10 mouse cellular contexts compared by ENCODE assay signal in the genomic region with DNA sequence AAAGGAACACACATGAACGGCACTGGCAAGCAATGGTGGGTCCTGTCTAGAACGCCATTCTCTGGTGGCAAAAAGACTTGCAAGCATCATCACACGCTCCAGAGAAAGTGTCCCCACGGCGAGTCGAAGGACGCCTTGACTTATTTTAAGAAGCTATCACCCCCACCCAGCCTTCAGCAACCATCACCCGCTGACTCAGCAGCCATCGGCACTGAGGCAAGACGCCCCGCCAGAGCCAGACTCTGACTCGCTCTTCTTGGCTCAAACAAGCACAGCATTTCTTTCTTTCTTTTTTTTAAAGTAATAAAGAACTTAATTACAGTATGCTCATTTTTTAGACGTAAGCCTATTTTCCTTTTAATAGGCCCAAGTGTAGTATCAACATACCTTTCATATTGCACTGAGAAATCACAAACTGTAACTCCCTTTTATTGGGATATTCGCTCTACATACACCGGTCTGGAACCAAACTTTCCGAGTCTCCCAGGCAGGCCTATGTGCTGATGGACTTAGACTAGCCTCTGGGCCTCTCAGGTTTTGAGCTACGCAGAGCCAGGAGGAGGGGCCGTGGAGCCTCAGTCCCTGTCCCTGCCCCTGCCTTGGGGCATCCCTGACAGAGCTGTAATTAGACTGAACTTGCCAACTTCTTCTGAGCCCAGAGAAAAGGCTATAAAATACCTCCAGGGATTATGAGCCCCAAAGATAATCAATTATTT. TPM values are rescaled to one million over a fixed set of nuclear protein-coding genes. Genes with fewer than 3 reads are reported as not detected.
DNase-seq lines count a peak whose midpoint lies in the region; ATAC-seq lines count a peak whose summit lies in the region.
"Had no signal": no experiment of that assay in that cellular context is flagged by ENCODE, and none has a peak within 500 bp of the region (broad histone marks: within the 10 kb centered on the region; RNA-seq: fewer than 3 reads in every experiment).

No protein-coding gene starts in this region.

- H3K9me3 ChIP-seq in forebrain, embryonic 10.5 days: peaks cover 14% of the 10 kb centered on the region
- H3K9me3 ChIP-seq in forebrain, embryonic 15.5 days: no peaks in the 10 kb centered on the region
- H3K9me3 ChIP-seq in heart, embryonic 13.5 days: 0 out of 2 replicates have a peak, but pooled peaks cover 3% of the 10 kb centered on the region

- no peak overlapping the region for H3K4me2 ChIP-seq in forebrain, embryonic 15.5 days (replicated peaks)
- no peak overlapping the region for H3K4me2 ChIP-seq in heart, embryonic 13.5 days

- H3K9ac ChIP-seq in forebrain, embryonic 15.5 days (replicated peaks): no peak overlapping the region
- peak overlapping the region; percentile 66; the same call in 1 of the 2 replicates for H3K9ac ChIP-seq in heart, embryonic 13.5 days
- H3K9ac ChIP-seq: liver, embryonic 14.5 days had no signal

- H3K4me3 ChIP-seq in forebrain, embryonic 10.5 days: no peak overlapping the region
- H3K4me3 ChIP-seq in forebrain, embryonic 15.5 days: no peak overlapping the region
- no peak overlapping the region for H3K4me3 ChIP-seq in heart, embryonic 13.5 days

- H3K27ac ChIP-seq in forebrain, embryonic 10.5 days: peak overlapping the region; percentile 16; the same call in 1 of the 2 replicates
- H3K27ac ChIP-seq in forebrain, embryonic 15.5 days (replicated peaks): no peak overlapping the region
- no peak overlapping the region for H3K27ac ChIP-seq in heart, embryonic 13.5 days (replicated peaks)
- H3K27ac ChIP-seq: liver, embryonic 14.5 days had no signal

- ATAC-seq in forebrain, embryonic 15.5 days (replicated peaks): no peak
- no peak for ATAC-seq in heart, embryonic 13.5 days (ENCODE audit: extremely low read depth, insufficient number of reproducible peaks, low FRiP score, low TSS enrichment)

- peak; percentile 26 for DNase-seq in forebrain, embryonic 10.5 days (ENCODE audit: extremely low spot score, low spot score)
- DNase-seq in ovary, adult 18-20 months (ENCODE audit: low spot score): peak; percentile 44
- no peak for DNase-seq in ovary, postnatal 14 days (ENCODE audit: low spot score)
- peak; percentile 16 for DNase-seq in telencephalon, adult 2 months (ENCODE audit: low read depth, low spot score)
- no peak for DNase-seq in spleen, postnatal 4 days (ENCODE audit: low spot score in 2 of 2)
- no peak for DNase-seq in layer of hippocampus, postnatal 14 days (ENCODE audit: low spot score in 2 of 2)
- DNase-seq: kidney, adult 11 months had no signal

- peaks cover 14% of the 10 kb centered on the region for H3K36me3 ChIP-seq in forebrain, embryonic 10.5 days (replicated peaks)
- no peaks in the 10 kb centered on the region for H3K36me3 ChIP-seq in forebrain, embryonic 15.5 days
- no peaks in the 10 kb centered on the region for H3K36me3 ChIP-seq in heart, embryonic 13.5 days

- H3K4me1 ChIP-seq in forebrain, embryonic 10.5 days: peaks cover 66% of the 10 kb centered on the region
- H3K4me1 ChIP-seq in forebrain, embryonic 15.5 days: peaks cover 54% of the 10 kb centered on the region
- peaks cover 81% of the 10 kb centered on the region for H3K4me1 ChIP-seq in heart, embryonic 13.5 days

- H3K27me3 ChIP-seq in forebrain, embryonic 10.5 days (ENCODE audit: poor library complexity, severe bottlenecking): peaks cover 23% of the 10 kb centered on the region
- H3K27me3 ChIP-seq in forebrain, embryonic 15.5 days: no peaks in the 10 kb centered on the region
- 0 out of 2 replicates have a peak, but pooled peaks cover 5% of the 10 kb centered on the region for H3K27me3 ChIP-seq in heart, embryonic 13.5 days (replicated peaks)

- 71% methylated on average over 18 of the region's 18 CpGs for WGBS in forebrain, embryonic 10.5 days
- WGBS in forebrain, embryonic 15.5 days: 44% methylated on average over 18 of the region's 18 CpGs
- WGBS in heart, embryonic 13.5 days: 53% methylated on average over 18 of the region's 18 CpGs

RNA-seq across cellular contexts. Expression of a gene that starts 55.3 kb away (rescaled TPM):
- 17.1 and 18.1 TPM in 2 replicates for polyA plus RNA-seq in forebrain, embryonic 10.5 days (2016; fragmentation: Nextera tagmentation; extraction: Ambion mirVana)
- 3.3 and 3.8 TPM in 2 replicates for polyA plus RNA-seq in forebrain, embryonic 15.5 days (2015; fragmentation: Nextera tagmentation; extraction: Ambion mirVana)
- polyA plus RNA-seq in heart, embryonic 13.5 days (2015; fragmentation: Nextera tagmentation; extraction: Ambion mirVana): 16.4 and 16.5 TPM in 2 replicates
- total RNA-seq in layer of hippocampus, postnatal 14 days (2021): 1 to 10 TPM; 1.4 to 1.8 TPM

Comparison
In these comparisons a context has a peak if more than half of its experiments do, and no peak if none do; other contexts are left out.
1. DNase-seq: peak in forebrain, embryonic 10.5 days (single experiment), ovary, adult 18-20 months (single experiment) and telencephalon, adult 2 months (single experiment); none in ovary, postnatal 14 days (single experiment), spleen, postnatal 4 days (0 of 2) and layer of hippocampus, postnatal 14 days (0 of 2).